Mouse (Mus musculus) ES-Bruce4 (cell line): ENCODE data around the gene 2700049A03Rik. TPM values are rescaled to one million over a fixed set of nuclear protein-coding genes. Genes with fewer than 3 reads are reported as not detected.

ENCODE experiments used
- H3K27ac ChIP-seq: 2 replicates; pipeline ENCODE4 v1.5.1; 2012; ENCODE audit warnings: low read length, inconsistent platforms; ENCODE audit not compliant: insufficient read depth
- H3K27me3 ChIP-seq: 2 replicates; pipeline ENCODE4 v1.6.1; 2012; ENCODE audit warnings: mild to moderate bottlenecking, low read length, inconsistent platforms; ENCODE audit not compliant: control insufficient read depth, poor library complexity, insufficient read depth, severe bottlenecking
- H3K36me3 ChIP-seq: 2 replicates; pipeline ENCODE4 v1.6.1; 2012; ENCODE audit warnings: inconsistent platforms, mild to moderate bottlenecking, low read length, moderate library complexity; ENCODE audit not compliant: control insufficient read depth, poor library complexity, insufficient read depth, severe bottlenecking
- H3K4me1 ChIP-seq: one replicate; pipeline ENCODE4 v1.8.1; 2011; ENCODE audit warnings: low read length; ENCODE audit not compliant: control insufficient read depth, insufficient read depth
- H3K4me3 ChIP-seq: 2 replicates; pipeline ENCODE4 v1.5.1; 2011; ENCODE audit warnings: low read depth, mild to moderate bottlenecking, low read length
- H3K9ac ChIP-seq: 2 replicates; pipeline ENCODE4 v1.6.1; 2012; ENCODE audit warnings: low read depth, mild to moderate bottlenecking, inconsistent platforms; ENCODE audit not compliant: poor library complexity, severe bottlenecking
- H3K9me3 ChIP-seq: replicated peaks from 2 replicates; pipeline ENCODE4 v1.6.1; 2012; ENCODE audit warnings: mild to moderate bottlenecking, low read length, inconsistent platforms; ENCODE audit not compliant: control insufficient read depth, poor library complexity, insufficient read depth, severe bottlenecking
- CTCF ChIP-seq: IDR thresholded peaks from one replicate; pipeline ENCODE4 v1.8.1; 2011; ENCODE audit warnings: low read depth, low read length
- EP300 ChIP-seq: IDR thresholded peaks from 2 replicates; pipeline ENCODE4 v1.6.1; 2011; ENCODE audit warnings: low read depth, low read length; ENCODE audit not compliant: insufficient read depth
- POLR2A ChIP-seq: IDR thresholded peaks from one replicate; pipeline ENCODE4 v1.8.1; 2011; ENCODE audit warnings: low read length; ENCODE audit not compliant: insufficient read depth
- polyA plus RNA-seq: library from polyadenylated mRNA; stranded (reverse); fragments of >200 nt; gene quantifications from 2 replicates; pipeline ENCODE4 v1.2.4, GENCODE M21; 2011; ENCODE audit warnings: low read depth; ENCODE audit not compliant: missing spikeins, insufficient read depth, insufficient read length

The 2700049A03Rik gene
- polyA plus RNA-seq, 1 experiment = 36.2 TPM

GRCm38 (mm10) chr12:71116411-71116810 lies 20.2 kb upstream of the 2700049A03Rik start:
- H3K4me1 ChIP-seq = no peaks in the 10 kb centered on the region

DNA sequence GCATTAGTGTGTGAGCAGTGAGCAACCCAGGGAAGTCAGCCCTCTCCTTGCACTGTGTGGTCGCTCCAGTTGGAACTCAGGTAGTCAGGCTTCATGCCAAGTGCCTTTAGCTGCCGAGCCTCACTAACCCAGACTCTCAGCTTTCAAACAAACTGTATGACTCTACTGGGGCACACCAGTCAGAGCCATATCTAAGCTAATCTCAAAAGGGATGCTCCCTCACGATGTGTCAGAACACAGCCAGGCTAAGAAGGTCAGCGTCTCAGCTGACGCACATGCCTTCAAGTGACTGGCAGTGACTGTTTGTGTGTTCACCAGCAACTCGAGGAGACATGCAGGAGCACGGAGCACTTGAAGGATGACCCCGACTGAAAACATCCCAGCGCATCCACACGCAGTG lies 13.9 kb upstream of the 2700049A03Rik start:
- Histone ChIP-seq H3K4me3 (no peak overlapping the region), H3K9ac (no peak overlapping the region), H3K4me1 (no peaks in the 10 kb centered on the region), H3K9me3 (no peaks in the 10 kb centered on the region), H3K36me3 (peaks cover 16% of the 10 kb centered on the region), H3K27ac (no peak overlapping the region), H3K27me3 (no peaks in the 10 kb centered on the region)
- TF ChIP-seq EP300 (no peak), CTCF (no peak), POLR2A (no peak)

More at GRCm38 (mm10) chr12:71116411-71116810, 20.2 kb upstream of the 2700049A03Rik start:
- H3K9me3 ChIP-seq = no peaks in the 10 kb centered on the region
- no peak overlapping the region for H3K27ac ChIP-seq
- H3K27me3 ChIP-seq = no peaks in the 10 kb centered on the region
- no peaks in the 10 kb centered on the region for H3K36me3 ChIP-seq
- H3K9ac ChIP-seq = no peak overlapping the region
- H3K4me3 ChIP-seq = no peak overlapping the region
- no peak for TF ChIP-seq EP300
- no peak for TF ChIP-seq POLR2A
- TF ChIP-seq CTCF = no peak

- Histone ChIP-seq H3K4me3 (no peak overlapping the region), H3K36me3 (peaks cover 16% of the 10 kb centered on the region), H3K9ac (no peak overlapping the region), H3K4me1 (no peaks in the 10 kb centered on the region), H3K27me3 (no peaks in the 10 kb centered on the region), H3K9me3 (no peaks in the 10 kb centered on the region), H3K27ac (no peak overlapping the region)
- TF ChIP-seq EP300 (no peak), POLR2A (no peak), CTCF (no peak)
Measured at GRCm38 (mm10) chr12:71123286-71123685, 13.4 kb upstream of the 2700049A03Rik start.

DNA sequence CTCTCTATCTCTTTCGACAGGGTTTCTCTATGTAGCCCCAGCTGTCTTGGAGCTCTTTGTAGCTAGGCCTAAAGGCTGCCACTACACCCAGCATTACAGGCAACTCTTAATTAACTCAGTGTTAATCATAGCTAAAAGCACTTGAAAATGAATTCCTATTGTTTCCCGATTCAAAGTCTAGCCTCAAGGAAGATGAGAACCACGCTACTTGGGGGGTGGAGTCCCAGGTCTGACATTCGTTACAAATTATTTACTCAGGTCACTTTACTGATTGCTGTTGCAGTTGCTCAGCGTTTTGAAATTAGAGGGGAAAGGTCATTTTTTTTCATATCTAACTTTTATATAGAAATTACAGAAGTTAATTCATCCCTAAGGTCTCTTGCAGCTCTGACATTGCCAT lies 1.1 kb upstream of the 2700049A03Rik start:
- Histone ChIP-seq H3K36me3 (peaks cover 22% of the 10 kb centered on the region), H3K27ac (no peak overlapping the region), H3K4me1 (no peaks in the 10 kb centered on the region), H3K27me3 (no peaks in the 10 kb centered on the region), H3K9ac (peak overlapping the region; percentile 81), H3K4me3 (no peak overlapping the region), H3K9me3 (no peaks in the 10 kb centered on the region)
- TF ChIP-seq CTCF = no peak
- TF ChIP-seq EP300 = no peak
- TF ChIP-seq POLR2A = no peak

DNA sequence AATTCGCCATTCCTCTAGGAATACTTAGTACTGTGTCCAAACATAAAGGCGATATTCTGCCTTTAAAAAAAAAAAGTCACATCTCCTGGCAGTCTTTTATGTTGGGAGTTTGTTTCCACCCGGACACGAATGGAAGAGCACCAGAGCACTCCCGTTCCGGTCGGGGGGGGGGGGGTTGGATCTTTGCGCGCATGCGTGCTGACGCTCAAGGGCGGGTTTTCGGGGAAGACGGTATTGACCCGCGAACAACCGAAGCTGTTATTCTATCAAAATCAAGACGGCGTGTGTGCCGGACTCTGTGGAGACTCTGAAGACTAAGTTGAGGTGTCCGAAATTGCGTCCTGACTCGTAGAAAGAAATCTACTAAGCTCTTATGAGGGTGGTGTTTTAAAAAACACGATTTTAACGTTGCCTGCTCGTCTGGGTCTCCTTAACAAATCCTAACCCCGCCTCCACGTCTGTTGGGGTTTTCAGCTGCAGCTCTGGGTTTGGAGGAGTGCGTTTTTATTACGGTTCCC lies 385 bp downstream of the 2700049A03Rik start:
- TF ChIP-seq EP300 = no peak
- peak; percentile 84 for TF ChIP-seq POLR2A
- no peak for TF ChIP-seq CTCF
- Histone ChIP-seq H3K4me1 (no peaks in the 10 kb centered on the region), H3K4me3 (peak overlapping the region; percentile 99), H3K27ac (peak overlapping the region; percentile 77), H3K9ac (peak overlapping the region; percentile 81), H3K36me3 (peaks cover 23% of the 10 kb centered on the region), H3K27me3 (no peaks in the 10 kb centered on the region), H3K9me3 (no peaks in the 10 kb centered on the region)

GRCm38 (mm10) chr12:71137686-71138085 lies 1.0 kb downstream of the 2700049A03Rik start:
- Histone ChIP-seq H3K27ac (0 out of 2 replicates have a peak overlapping the region, but pooled peaks have one; percentile 26), H3K9ac (peak overlapping the region; percentile 81), H3K36me3 (peaks cover 24% of the 10 kb centered on the region), H3K27me3 (no peaks in the 10 kb centered on the region), H3K4me1 (no peaks in the 10 kb centered on the region), H3K9me3 (no peaks in the 10 kb centered on the region), H3K4me3 (peak overlapping the region; percentile 85)
- no peak for TF ChIP-seq CTCF
